Mouse (Mus musculus) mammary gland, adult 2 months (tissue): ENCODE data around the gene Slc6a18. TPM values are rescaled to one million over a fixed set of nuclear protein-coding genes. Genes with fewer than 3 reads are reported as not detected.

Experiments
- polyA plus RNA-seq: library from polyadenylated mRNA; depleted of rRNA; stranded (reverse); fragments of >200 nt; gene quantifications from 2 replicates; pipeline ENCODE4 v1.2.3, GENCODE M21; 2012; ENCODE audit warnings: low replicate concordance; rRNA removed

Slc6a18 gene
- 0.04 and 0.22 TPM in 2 replicates for polyA plus RNA-seq

GRCm38 (mm10) chr13:73677853-73678252 lies at the start of gene Slc6a18:
Gene Slc6a18, minus strand, starts transcription at chr13:73678023.

GRCm38 (mm10) chr13:73704694-73705325 lies 27.0 kb upstream of the Slc6a18 start, which contains the start of gene Slc6a19:
Gene Slc6a19, minus strand, starts transcription at chr13:73704865.

GRCm38 (mm10) chr13:73626745-73627549 lies 50.9 kb downstream of the Slc6a18 start, which contains the start of gene Tert:
Gene Tert, plus strand, starts transcription at chr13:73626911.

Other genes starting within 250 kb of the Slc6a18 start
- gene Lpcat1, start 210.8 kb downstream of the Slc6a18 start, polyA plus RNA-seq = 33.2 and 42.2 TPM in 2 replicates
- gene Slc6a3, start 141.3 kb downstream of the Slc6a18 start, polyA plus RNA-seq = 0.06 and 0.07 TPM in 2 replicates
- gene Clptm1l, start 74.0 kb downstream of the Slc6a18 start, polyA plus RNA-seq = 116 and 203 TPM in 2 replicates
- 3.2 and 6.4 TPM in 2 replicates for gene Tert, start 51.1 kb downstream of the Slc6a18 start, polyA plus RNA-seq
- gene Slc6a19, start 26.8 kb upstream of the Slc6a18 start, polyA plus RNA-seq = 2.1 and 2.8 TPM in 2 replicates
- gene Slc12a7, start 55.1 kb upstream of the Slc6a18 start, polyA plus RNA-seq = 82.1 and 82.5 TPM in 2 replicates
- gene Nkd2, start 169.6 kb upstream of the Slc6a18 start, polyA plus RNA-seq = 9.9 and 10.4 TPM in 2 replicates